Mouse (Mus musculus) thymus, adult 2 months (tissue): Measurements from ENCODE around the gene Gm49416. TPM values are rescaled to one million over a fixed set of nuclear protein-coding genes. Genes with fewer than 3 reads are reported as not detected.
"Not testable (repeated sequence)": the region's sequence is repeated elsewhere in the genome, so short reads cannot be mapped to it uniquely, and the experiment has no call there.

Experiments used
- DNase-seq: peaks from one replicate; pipeline ENCODE4 v3.0.0; 2021
- H3K27ac ChIP-seq: fragments of 200-500 bp; 2 replicates; pipeline ENCODE4 v1.5.1; 2012; ENCODE audit warnings: low read length, control low read depth; ENCODE audit not compliant: control insufficient read depth, insufficient read depth
- H3K27me3 ChIP-seq: fragments of 200-500 bp; 2 replicates; pipeline ENCODE4 v1.6.1; 2012; ENCODE audit warnings: mild to moderate bottlenecking, low read length, moderate library complexity, mixed read lengths; ENCODE audit not compliant: control insufficient read depth, insufficient read depth
- H3K36me3 ChIP-seq: fragments of 200-500 bp; 2 replicates; pipeline ENCODE4 v1.6.1; 2012; ENCODE audit warnings: mild to moderate bottlenecking, low read length, moderate library complexity; ENCODE audit not compliant: control insufficient read depth, insufficient read depth
- H3K4me1 ChIP-seq: fragments of 200-500 bp; replicated peaks from 2 replicates; pipeline ENCODE4 v1.6.1; 2012; ENCODE audit warnings: low read length; ENCODE audit not compliant: control insufficient read depth, insufficient read depth
- H3K4me3 ChIP-seq: fragments of 200-500 bp; 2 replicates; pipeline ENCODE4 v1.5.1; 2012; ENCODE audit warnings: mild to moderate bottlenecking, low read length, control low read depth, moderate library complexity; ENCODE audit not compliant: control insufficient read depth, insufficient read depth
- CTCF ChIP-seq: fragments of 200-500 bp; IDR thresholded peaks from 2 replicates; pipeline ENCODE4 v1.5.1; 2012; ENCODE audit warnings: mild to moderate bottlenecking, control low read depth, low read length, moderate library complexity, borderline replicate concordance; ENCODE audit not compliant: control insufficient read depth, poor library complexity, insufficient read depth; ENCODE audit errors: extremely low read depth
- POLR2A ChIP-seq: fragments of 200-500 bp; IDR thresholded peaks from 2 replicates; pipeline ENCODE4 v1.6.1; 2012; ENCODE audit warnings: mild to moderate bottlenecking, low read length, control low read depth, moderate library complexity; ENCODE audit not compliant: control insufficient read depth, poor library complexity, insufficient read depth; ENCODE audit errors: extremely low read depth
- WGBS: fragments of 180-500 bp; shearing (Covaris S2); methylation state at CpG from one replicate; pipeline ENCODE4 v1.1.7; 2018; 5-methylcytosine and 5-hydroxymethylcytosine counted together
- polyA plus RNA-seq: library from polyadenylated mRNA; depleted of rRNA; stranded (reverse); fragments of >200 nt; gene quantifications from 2 replicates; pipeline ENCODE4 v1.2.3, GENCODE M21; 2012

Gm49416 gene
- polyA plus RNA-seq, 1 experiment = not detected

- no peaks in the 10 kb centered on the region for H3K27me3 ChIP-seq
- peak; percentile 85 for DNase-seq
- TF ChIP-seq POLR2A (peak; percentile 82), CTCF (0 out of 2 replicates have a peak, but pooled peaks have one; percentile 27)
- H3K27ac ChIP-seq = peak within 1 kb of the TSS; percentile 72
- H3K36me3 ChIP-seq = peaks cover 9% of the 10 kb centered on the region
- WGBS = 2% methylated on average over 54 of the region's 54 CpGs
- H3K4me3 ChIP-seq = peak within 1 kb of the TSS; percentile 98
- H3K4me1 ChIP-seq = peaks cover 16% of the 10 kb centered on the region
Measured at GRCm38 (mm10) chr19:8892829-8893766, 4.4 kb downstream of the Gm49416 start, which contains the start of gene Ints5. Gene Ints5 (plus strand): TSS chr19:8893005.

- TF ChIP-seq CTCF (no peak), POLR2A (no peak)
- no peak overlapping the region for H3K27ac ChIP-seq
- peaks cover 6% of the 10 kb centered on the region for H3K36me3 ChIP-seq
- DNase-seq = no peak
- no peak overlapping the region for H3K4me3 ChIP-seq
- H3K4me1 ChIP-seq = peaks cover 13% of the 10 kb centered on the region
- WGBS = 91% methylated on average over 9 of the region's 9 CpGs
- H3K27me3 ChIP-seq = no peaks in the 10 kb centered on the region
Measured at GRCm38 (mm10) chr19:8895397-8895960, 6.8 kb downstream of the Gm49416 start.

DNA sequence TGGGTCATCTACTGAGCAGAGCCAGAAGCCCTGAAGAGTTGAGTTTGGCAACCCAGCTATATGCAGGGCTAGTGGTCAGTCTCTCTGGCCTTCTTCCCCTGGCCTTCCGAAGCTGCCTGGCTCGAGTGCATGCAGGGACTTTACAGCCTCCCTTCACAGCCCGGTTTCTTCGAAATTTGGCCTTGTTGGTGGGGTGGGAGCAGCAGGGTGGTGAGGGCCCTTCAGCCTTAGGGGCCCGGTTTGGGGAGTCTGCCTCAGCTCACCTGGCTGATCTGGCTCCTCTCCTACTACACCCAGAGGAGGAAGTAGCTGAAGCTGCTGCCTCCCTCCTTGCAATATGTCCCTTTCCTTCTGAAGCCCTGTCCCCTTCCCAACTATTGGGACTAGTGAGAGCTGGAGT, 7.5 kb downstream of the Gm49416 start:
- not testable (repeated sequence) for H3K27ac ChIP-seq, H3K4me3 ChIP-seq, H3K36me3 ChIP-seq, DNase-seq, H3K27me3 ChIP-seq
- WGBS = 94% methylated on average over 5 of the region's 5 CpGs
- H3K4me1 ChIP-seq = peaks cover 13% of the 10 kb centered on the region

- 0 out of 2 replicates have a peak, but pooled peaks have one; percentile 26 for TF ChIP-seq POLR2A
- not testable (repeated sequence) for H3K27ac ChIP-seq, H3K36me3 ChIP-seq, H3K27me3 ChIP-seq
- Histone ChIP-seq H3K4me3 (peak overlapping the region; percentile 81), H3K4me1 (peaks cover 13% of the 10 kb centered on the region)
- peak; percentile 22 for DNase-seq
- WGBS = 47% methylated on average over 21 of the region's 21 CpGs
Measured at GRCm38 (mm10) chr19:8897211-8897864, 8.6 kb downstream of the Gm49416 start.

- under 1% methylated on average over 53 of the region's 53 CpGs for WGBS
- peak within 1 kb of the TSS; percentile 81 for H3K4me3 ChIP-seq
- TF ChIP-seq CTCF (0 out of 2 replicates have a peak, but pooled peaks have one; percentile 31), POLR2A (no peak; the same call in none of the 2 replicates)
- H3K36me3 ChIP-seq = peaks cover 8% of the 10 kb centered on the region
- H3K27me3 ChIP-seq = no peaks in the 10 kb centered on the region
- peak; percentile 94 for DNase-seq
- H3K27ac ChIP-seq = peak within 1 kb of the TSS; percentile 75
- H3K4me1 ChIP-seq = peaks cover 13% of the 10 kb centered on the region
Measured at GRCm38 (mm10) chr19:8897865-8898495, 9.3 kb downstream of the Gm49416 start, which contains the start of gene Ganab. Gene Ganab (plus strand): TSS chr19:8898071.

- H3K4me3 ChIP-seq = peak overlapping the region; percentile 81
- 2% methylated on average over 13 of the region's 13 CpGs for WGBS
- DNase-seq = no peak
- H3K4me1 ChIP-seq = peaks cover 12% of the 10 kb centered on the region
- TF ChIP-seq CTCF (no peak), POLR2A (no peak)
- peak overlapping the region; percentile 75 for H3K27ac ChIP-seq
- H3K36me3 ChIP-seq = peaks cover 14% of the 10 kb centered on the region
- no peaks in the 10 kb centered on the region for H3K27me3 ChIP-seq
Measured at GRCm38 (mm10) chr19:8898576-8898975, 9.8 kb downstream of the Gm49416 start.
